Mouse (Mus musculus): ENCODE results near the gene Zfp968.
"Not testable (repeated sequence)": the region's sequence is repeated elsewhere in the genome, so short reads cannot be mapped to it uniquely, and the experiment has no call there.

Zfp968 gene

DNA sequence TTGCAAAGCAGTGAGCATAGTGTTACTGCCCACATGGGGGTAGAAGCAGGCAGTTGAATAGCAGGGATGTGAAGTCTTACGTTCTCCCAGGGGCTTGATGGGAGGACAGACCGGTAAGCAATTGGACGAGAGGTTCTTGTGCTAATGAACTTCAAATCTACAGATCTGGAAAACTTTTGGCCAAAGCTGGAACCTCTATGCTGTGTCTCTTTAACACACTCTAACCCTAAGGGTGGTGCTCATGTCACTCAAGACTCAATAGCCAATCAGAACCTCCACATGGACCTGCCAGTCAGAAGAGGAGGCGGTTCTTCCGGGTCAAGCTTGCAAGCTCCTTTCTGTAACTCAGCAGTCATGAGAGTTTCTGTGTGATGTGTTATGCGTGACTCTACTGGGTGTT is at the start of gene Zfp968:
Zfp968 (plus strand) TSS at position 301 of the 400 bp plus-strand sequence.
- not testable (repeated sequence) for DNase-seq (ENCODE audit: low read depth in 2 of 2, low spot score in 2 of 2)

DNA sequence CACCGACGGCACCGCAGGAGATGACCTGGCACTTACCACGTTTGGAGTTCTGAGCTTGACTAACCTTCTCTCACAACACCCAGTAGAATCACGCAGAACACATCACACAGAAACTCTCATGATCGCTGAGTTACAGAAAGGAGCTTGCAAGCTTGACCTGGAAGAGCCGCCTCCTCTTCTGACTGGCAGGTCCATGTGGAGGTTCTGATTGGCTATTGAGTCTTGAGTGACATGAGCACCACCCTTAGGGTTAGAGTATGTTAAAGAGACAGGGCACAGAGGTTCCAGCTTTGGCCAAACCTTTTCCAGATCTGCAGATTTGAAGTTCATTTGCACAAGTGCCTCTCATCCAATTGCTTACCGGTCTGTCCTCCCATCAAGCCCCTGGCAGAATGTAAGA is 34.1 kb upstream of the Zfp968 start, which contains the start of gene Gm4631:
Gm4631 (minus strand) TSS at position 101 of the 400 bp plus-strand sequence.
- not testable (repeated sequence) for DNase-seq (ENCODE audit: low read depth in 2 of 2, low spot score in 2 of 2)

All from CD8-positive naive resting alpha-beta T cell, adult 2 months (primary cell).